25 mouse cellular contexts compared by ENCODE assay signal in genomic region chr4:41140174-41140875, GRCm38 (mm10). TPM values are rescaled to one million over a fixed set of nuclear protein-coding genes. Genes with fewer than 3 reads are reported as not detected.
DNase-seq lines count a peak whose midpoint lies in the region; ATAC-seq lines count a peak whose summit lies in the region.
"Had no signal": no experiment of that assay in that cellular context is flagged by ENCODE, and none has a peak within 500 bp of the region (broad histone marks: within the 10 kb centered on the region; RNA-seq: fewer than 3 reads in every experiment).

No protein-coding gene starts in this region.

- peaks cover 15% of the 10 kb centered on the region; the same call in 1 of the 2 replicates for H3K4me1 ChIP-seq in kidney, embryonic 16.5 days (ENCODE audit: insufficient read depth, low read length)
- peaks cover 46% of the 10 kb centered on the region for H3K4me1 ChIP-seq in liver, embryonic 13.5 days (replicated peaks)
- H3K4me1 ChIP-seq: embryonic facial prominence, embryonic 12.5 days had no signal

- H3K9ac ChIP-seq in kidney, embryonic 16.5 days (replicated peaks; ENCODE audit: low read length) = no peak overlapping the region
- no peak overlapping the region for H3K9ac ChIP-seq in liver, embryonic 13.5 days
- H3K9ac ChIP-seq: embryonic facial prominence, embryonic 12.5 days; forebrain, postnatal 0 days; hindbrain, embryonic 14.5 days; liver, embryonic 15.5 days had no signal

- no peak overlapping the region for H3K4me2 ChIP-seq in kidney, embryonic 16.5 days (replicated peaks; ENCODE audit: low read depth, low read length)
- no peak overlapping the region for H3K4me2 ChIP-seq in liver, embryonic 13.5 days
- H3K4me2 ChIP-seq: embryonic facial prominence, embryonic 12.5 days; hindbrain, embryonic 14.5 days; liver, embryonic 15.5 days; midbrain, embryonic 11.5 days had no signal

- no peaks in the 10 kb centered on the region for H3K27me3 ChIP-seq in kidney, embryonic 16.5 days (ENCODE audit: insufficient read depth, low read length)
- no peaks in the 10 kb centered on the region for H3K27me3 ChIP-seq in liver, embryonic 13.5 days
- H3K27me3 ChIP-seq: embryonic facial prominence, embryonic 12.5 days; liver, embryonic 15.5 days had no signal

- DNase-seq in adrenal gland, adult 2 months = peak; percentile 44
- DNase-seq in adrenal gland, postnatal 4 days (ENCODE audit: low spot score in 2 of 2) = no peak
- peak; percentile 11 for DNase-seq in kidney, adult 18-20 months
- no peak for DNase-seq in liver, embryonic 13.5 days
- no peak for DNase-seq in liver
- peak; percentile 34 to 43 for DNase-seq in kidney, postnatal 36 days
- DNase-seq in urinary bladder, adult 18-20 months (ENCODE audit: low spot score in 2 of 2) = no peak
- DNase-seq: adrenal gland, postnatal 25 days; cerebellum, adult 11-12 months; forebrain, postnatal 0 days; heart, postnatal 4 days; layer of hippocampus, postnatal 36 days; right cerebral cortex, postnatal 4 days; thymus, adult 18-20 months; thymus, postnatal 4 days had no signal

- 0 out of 2 replicates have a peak, but pooled peaks cover 3% of the 10 kb centered on the region for H3K9me3 ChIP-seq in kidney, embryonic 16.5 days (ENCODE audit: low read length)
- no peaks in the 10 kb centered on the region for H3K9me3 ChIP-seq in liver, embryonic 13.5 days (replicated peaks)
- H3K9me3 ChIP-seq: embryonic facial prominence, embryonic 12.5 days; liver, embryonic 15.5 days had no signal

- H3K4me3 ChIP-seq in kidney, embryonic 16.5 days (ENCODE audit: low read length) = no peak overlapping the region
- no peak overlapping the region for H3K4me3 ChIP-seq in liver, embryonic 13.5 days (replicated peaks)
- H3K4me3 ChIP-seq: embryonic facial prominence, embryonic 12.5 days; liver, embryonic 15.5 days had no signal

- no peak for ATAC-seq in kidney, embryonic 16.5 days (ENCODE audit: low FRiP score, low TSS enrichment)
- no peak for ATAC-seq in liver, embryonic 13.5 days (ENCODE audit: low read depth)
- ATAC-seq: forebrain, postnatal 0 days; inflammation-experienced regulatory T-cells, adult 6 months had no signal

- H3K36me3 ChIP-seq in kidney, embryonic 16.5 days (ENCODE audit: insufficient read depth, low read length) = peaks cover 20% of the 10 kb centered on the region
- peaks cover 50% of the 10 kb centered on the region for H3K36me3 ChIP-seq in liver, embryonic 13.5 days

- WGBS in kidney, embryonic 16.5 days = 87% methylated on average over 6 of the region's 6 CpGs
- WGBS in liver, embryonic 13.5 days (ENCODE audit: insufficient replicate concordance) = 90% methylated on average over 6 of the region's 6 CpGs

- H3K27ac ChIP-seq in kidney, embryonic 16.5 days (ENCODE audit: low read length) = no peak overlapping the region
- H3K27ac ChIP-seq in liver, embryonic 13.5 days = peak overlapping the region; percentile 63
- H3K27ac ChIP-seq: embryonic facial prominence, embryonic 12.5 days; hindbrain, embryonic 14.5 days; kidney, postnatal 0 days; liver, embryonic 15.5 days had no signal

RNA-seq across cellular contexts. Expression of gene Ube2r2, which starts 4.8 kb away (rescaled TPM):
- total RNA-seq in adrenal gland, adult 2 months (2021) = 100 to 1,000 TPM in 1 of 2 experiments, 10 to 100 TPM in 1; 94.6 to 105 TPM
- polyA plus RNA-seq in adrenal gland, adult 2 months (2012; rRNA removed) = 32.7 and 45.5 TPM in 2 replicates
- total RNA-seq in adrenal gland, postnatal 4 days (2021) = 100 to 1,000 TPM; 123 to 128 TPM
- polyA plus RNA-seq in kidney, embryonic 16.5 days (2015; fragmentation: Nextera tagmentation; extraction: Ambion mirVana) = 76.1 and 86.1 TPM in 2 replicates
- 38.9 and 39.9 TPM in 2 replicates for polyA plus RNA-seq in liver, embryonic 13.5 days (2015; fragmentation: Nextera tagmentation; extraction: Ambion mirVana)

RNA-seq across cellular contexts. Expression of gene Nol6, which starts 16.1 kb away (rescaled TPM):
- 10 to 100 TPM; 58.1 to 59.3 TPM for total RNA-seq in adrenal gland, adult 2 months (2021)
- polyA plus RNA-seq in adrenal gland, adult 2 months (2012; rRNA removed) = 66.5 and 89.8 TPM in 2 replicates
- 10 to 100 TPM; 54.9 to 56.2 TPM for total RNA-seq in adrenal gland, postnatal 4 days (2021)
- polyA plus RNA-seq in kidney, embryonic 16.5 days (2015; fragmentation: Nextera tagmentation; extraction: Ambion mirVana) = 34.7 and 37.8 TPM in 2 replicates
- polyA plus RNA-seq in liver, embryonic 13.5 days (2015; fragmentation: Nextera tagmentation; extraction: Ambion mirVana) = 11.6 and 15.2 TPM in 2 replicates

RNA-seq across cellular contexts. Expression of gene Aqp3, which starts 42.3 kb away (rescaled TPM):
- under 1 TPM in 1 of 2 experiments, not detected in 1; 0.28 TPM for total RNA-seq in adrenal gland, adult 2 months (2021)
- 0.22 and 0.40 TPM in 2 replicates for polyA plus RNA-seq in adrenal gland, adult 2 months (2012; rRNA removed)
- 10 to 100 TPM in 1 of 2 experiments, under 1 TPM in 1; 0.51 to 14.1 TPM for total RNA-seq in adrenal gland, postnatal 4 days (2021)
- polyA plus RNA-seq in kidney, embryonic 16.5 days (2015; fragmentation: Nextera tagmentation; extraction: Ambion mirVana) = 55.3 and 56.8 TPM in 2 replicates
- polyA plus RNA-seq in liver, embryonic 13.5 days (2015; fragmentation: Nextera tagmentation; extraction: Ambion mirVana) = 13.8 and 14.7 TPM in 2 replicates
- total RNA-seq: adrenal gland, postnatal 25 days; forebrain, postnatal 0 days; gastrocnemius, adult 18-20 months; layer of hippocampus, adult 8-10 months; layer of hippocampus, postnatal 36 days; left cerebral cortex, postnatal 10 days had no signal

Comparison
In these comparisons a context has a peak if more than half of its experiments do, and no peak if none do; other contexts are left out.
1. DNase-seq: peak in adrenal gland, adult 2 months (single experiment), kidney, adult 18-20 months (single experiment) and kidney, postnatal 36 days (2 of 2); none in adrenal gland, postnatal 4 days (0 of 2), liver, embryonic 13.5 days (single experiment), liver (single experiment) and urinary bladder, adult 18-20 months (0 of 2).
2. RNA of gene Aqp3, which starts 42.3 kb away (polyA plus RNA-seq): 55.3 to 56.8 TPM in kidney, embryonic 16.5 days and 13.8 to 14.7 TPM in liver, embryonic 13.5 days; 0.22 to 0.40 TPM in adrenal gland, adult 2 months; every median in the first group is over 10 times any median in the second.